ENCODE assay signal across 9 mouse cellular contexts in genomic region chr11:43493815-43494409, GRCm38 (mm10). TPM values are rescaled to one million over a fixed set of nuclear protein-coding genes. Genes with fewer than 3 reads are reported as not detected.
A peak's percentile ranks its signal among the peaks of the same experiment; 100 is the strongest.
DNase-seq lines count a peak whose midpoint lies in the region; ATAC-seq and TF ChIP-seq lines count a peak whose summit lies in the region.
"Had no signal": no experiment of that assay in that cellular context is flagged by ENCODE, and none has a peak within 500 bp of the region (broad histone marks: within the 10 kb centered on the region; RNA-seq: fewer than 3 reads in every experiment).

No protein-coding gene starts in this region.

- H3K4me2 ChIP-seq in forebrain, embryonic 12.5 days: no peak overlapping the region
- H3K4me2 ChIP-seq in heart, postnatal 0 days (ENCODE audit: low read depth, low read length): no peak overlapping the region
- no peak overlapping the region for H3K4me2 ChIP-seq in liver, postnatal 0 days (ENCODE audit: low read depth, low read length)
- H3K4me2 ChIP-seq in neural tube, embryonic 15.5 days: no peak overlapping the region

- no peaks in the 10 kb centered on the region for H3K27me3 ChIP-seq in ES-Bruce4 (ENCODE audit: control insufficient read depth, insufficient read depth, low read length, poor library complexity, severe bottlenecking)
- H3K27me3 ChIP-seq in forebrain, embryonic 12.5 days: no peaks in the 10 kb centered on the region
- no peaks in the 10 kb centered on the region for H3K27me3 ChIP-seq in heart, postnatal 0 days (ENCODE audit: control insufficient read depth, insufficient read depth, low read length)
- no peaks in the 10 kb centered on the region for H3K27me3 ChIP-seq in liver, postnatal 0 days (ENCODE audit: insufficient read depth, low read length)
- no peaks in the 10 kb centered on the region for H3K27me3 ChIP-seq in neural tube, embryonic 15.5 days (replicated peaks)

- no peak overlapping the region for H3K4me3 ChIP-seq in ES-Bruce4 (ENCODE audit: low read depth, low read length)
- no peak overlapping the region for H3K4me3 ChIP-seq in forebrain, embryonic 12.5 days (replicated peaks)
- no peak overlapping the region for H3K4me3 ChIP-seq in heart, postnatal 0 days (ENCODE audit: low read depth, low read length)
- H3K4me3 ChIP-seq in liver, postnatal 0 days (ENCODE audit: low read depth, low read length): no peak overlapping the region
- H3K4me3 ChIP-seq in neural tube, embryonic 15.5 days (replicated peaks): no peak overlapping the region

- no peak overlapping the region for H3K9ac ChIP-seq in ES-Bruce4 (ENCODE audit: low read depth, poor library complexity, severe bottlenecking)
- no peak overlapping the region for H3K9ac ChIP-seq in forebrain, embryonic 12.5 days
- H3K9ac ChIP-seq in heart, postnatal 0 days (replicated peaks; ENCODE audit: low read depth, low read length): no peak overlapping the region
- no peak overlapping the region for H3K9ac ChIP-seq in liver, postnatal 0 days (replicated peaks)
- no peak overlapping the region for H3K9ac ChIP-seq in neural tube, embryonic 15.5 days (replicated peaks)

- no peaks in the 10 kb centered on the region for H3K9me3 ChIP-seq in ES-Bruce4 (replicated peaks; ENCODE audit: control insufficient read depth, insufficient read depth, low read length, poor library complexity, severe bottlenecking)
- no peaks in the 10 kb centered on the region for H3K9me3 ChIP-seq in forebrain, embryonic 12.5 days
- H3K9me3 ChIP-seq in heart, postnatal 0 days (replicated peaks; ENCODE audit: control insufficient read depth, low read length): no peaks in the 10 kb centered on the region
- no peaks in the 10 kb centered on the region for H3K9me3 ChIP-seq in liver, postnatal 0 days (ENCODE audit: low read length)
- no peaks in the 10 kb centered on the region for H3K9me3 ChIP-seq in neural tube, embryonic 15.5 days (replicated peaks)

- no peak for TF ChIP-seq EP300 in ES-Bruce4 (IDR thresholded peaks at IDR 0.05; ENCODE audit: insufficient read depth, low read depth, low read length)
- no peak for TF ChIP-seq EP300 in heart, postnatal 0 days (IDR thresholded peaks at IDR 0.05; ENCODE audit: low read depth)
- TF ChIP-seq EP300 in liver, postnatal 0 days (IDR thresholded peaks at IDR 0.05; ENCODE audit: low read depth): no peak

- H3K36me3 ChIP-seq in ES-Bruce4 (ENCODE audit: control insufficient read depth, insufficient read depth, low read length, poor library complexity, severe bottlenecking): no peaks in the 10 kb centered on the region
- no peaks in the 10 kb centered on the region for H3K36me3 ChIP-seq in forebrain, embryonic 12.5 days (replicated peaks)
- H3K36me3 ChIP-seq in heart, postnatal 0 days (replicated peaks; ENCODE audit: control insufficient read depth, insufficient read depth, low read length): no peaks in the 10 kb centered on the region
- H3K36me3 ChIP-seq in liver, postnatal 0 days (replicated peaks; ENCODE audit: insufficient read depth, low read length): no peaks in the 10 kb centered on the region
- H3K36me3 ChIP-seq in neural tube, embryonic 15.5 days: no peaks in the 10 kb centered on the region

- ATAC-seq in forebrain, embryonic 12.5 days (ENCODE audit: low FRiP score): peak; percentile 89
- ATAC-seq in heart, postnatal 0 days (ENCODE audit: insufficient read depth, low read depth): peak; percentile 49; the same call in 1 of the 2 replicates
- ATAC-seq in liver, postnatal 0 days: no peak
- ATAC-seq in neural tube, embryonic 15.5 days (ENCODE audit: low FRiP score): peak; percentile 86

- no peak overlapping the region for H3K27ac ChIP-seq in ES-Bruce4 (ENCODE audit: insufficient read depth, low read length)
- H3K27ac ChIP-seq in forebrain, embryonic 12.5 days: no peak overlapping the region
- H3K27ac ChIP-seq in heart, postnatal 0 days (ENCODE audit: low read depth): no peak overlapping the region
- H3K27ac ChIP-seq in liver, postnatal 0 days (ENCODE audit: low read depth): no peak overlapping the region
- H3K27ac ChIP-seq in neural tube, embryonic 15.5 days (replicated peaks): no peak overlapping the region
- H3K27ac ChIP-seq: macrophage had no signal

- TF ChIP-seq CTCF in ES-Bruce4 (IDR thresholded peaks at IDR 0.05; ENCODE audit: low read depth, low read length): peak; percentile 77
- TF ChIP-seq CTCF in heart, postnatal 0 days (IDR thresholded peaks at IDR 0.05; ENCODE audit: low read depth): peak; percentile 94
- peak; percentile 92 for TF ChIP-seq CTCF in liver, postnatal 0 days (IDR thresholded peaks at IDR 0.05; ENCODE audit: low read depth)

- TF ChIP-seq POLR2A in ES-Bruce4 (IDR thresholded peaks at IDR 0.05; ENCODE audit: insufficient read depth, low read length): no peak

- DNase-seq in c-Kit-negative CD71-positive TER-119-positive erythroid progenitor cells, embryonic 14.5 days (ENCODE audit: low read depth, low spot score): peak; percentile 33
- DNase-seq in heart, postnatal 0 days (ENCODE audit: low spot score): no peak
- peak; percentile 82 to 85 for DNase-seq in kidney, postnatal 4 days
- DNase-seq in liver, postnatal 0 days: peak; percentile 73
- DNase-seq in thymus, postnatal 0 days (ENCODE audit: low spot score): peak; percentile 81

- WGBS in forebrain, embryonic 12.5 days: 24% methylated on average over 6 of the region's 6 CpGs
- WGBS in heart, postnatal 0 days: 18% methylated on average over 6 of the region's 6 CpGs
- 33% methylated on average over 6 of the region's 6 CpGs for WGBS in liver, postnatal 0 days (ENCODE audit: insufficient replicate concordance)
- WGBS in neural tube, embryonic 15.5 days: 23% methylated on average over 6 of the region's 6 CpGs

- no peaks in the 10 kb centered on the region for H3K4me1 ChIP-seq in ES-Bruce4 (ENCODE audit: control insufficient read depth, insufficient read depth, low read length)
- peaks cover 3% of the 10 kb centered on the region; the same call in 1 of the 2 replicates for H3K4me1 ChIP-seq in forebrain, embryonic 12.5 days
- no peaks in the 10 kb centered on the region; the same call in 1 of the 2 replicates for H3K4me1 ChIP-seq in heart, postnatal 0 days (ENCODE audit: control insufficient read depth, insufficient read depth)
- no peaks in the 10 kb centered on the region for H3K4me1 ChIP-seq in liver, postnatal 0 days (ENCODE audit: insufficient read depth)
- H3K4me1 ChIP-seq in neural tube, embryonic 15.5 days: peaks cover 12% of the 10 kb centered on the region; the same call in 1 of the 2 replicates

RNA-seq across cellular contexts. Expression of gene C1qtnf2, which starts 19.8 kb away (rescaled TPM):
- not detected in 2 replicates for polyA plus RNA-seq in ES-Bruce4 (2011; ENCODE audit: insufficient read depth, insufficient read length, low read depth, missing spikeins)
- polyA plus RNA-seq in forebrain, embryonic 12.5 days (2016; fragmentation: Nextera tagmentation; extraction: Ambion mirVana): 1.7 and 2.1 TPM in 2 replicates
- total RNA-seq in heart, postnatal 0 days (2014; rRNA removed; ENCODE audit: low replicate concordance): 6.3 and 14.3 TPM in 2 replicates
- polyA plus RNA-seq in heart, postnatal 0 days (2015; fragmentation: Nextera tagmentation; extraction: Ambion mirVana): 13.9 and 14.0 TPM in 2 replicates
- polyA plus RNA-seq in liver, postnatal 0 days (2015; fragmentation: Nextera tagmentation; extraction: Ambion mirVana): 2.5 and 2.7 TPM in 2 replicates
- 11.5 and 12.6 TPM in 2 replicates for polyA plus RNA-seq in neural tube, embryonic 15.5 days (2015; fragmentation: Nextera tagmentation; extraction: Ambion mirVana)
- 5.3 and 5.6 TPM in 2 replicates for polyA plus RNA-seq in thymus, postnatal 0 days (2015; fragmentation: Nextera tagmentation; extraction: Ambion mirVana)
- polyA plus RNA-seq: macrophage had no signal

RNA-seq across cellular contexts. Expression of gene Ccnjl, which starts 34.7 kb away (rescaled TPM):
- polyA plus RNA-seq in ES-Bruce4 (2011; ENCODE audit: insufficient read depth, insufficient read length, low read depth, missing spikeins): 3.8 and 4.9 TPM in 2 replicates
- 20.6 and 22.1 TPM in 2 replicates for polyA plus RNA-seq in forebrain, embryonic 12.5 days (2016; fragmentation: Nextera tagmentation; extraction: Ambion mirVana)
- total RNA-seq in heart, postnatal 0 days (2014; rRNA removed; ENCODE audit: low replicate concordance): 8.9 and 10.8 TPM in 2 replicates
- polyA plus RNA-seq in heart, postnatal 0 days (2015; fragmentation: Nextera tagmentation; extraction: Ambion mirVana): 10.1 and 11.7 TPM in 2 replicates
- 1.5 and 2.1 TPM in 2 replicates for polyA plus RNA-seq in liver, postnatal 0 days (2015; fragmentation: Nextera tagmentation; extraction: Ambion mirVana)
- polyA plus RNA-seq in neural tube, embryonic 15.5 days (2015; fragmentation: Nextera tagmentation; extraction: Ambion mirVana): 11.0 and 14.2 TPM in 2 replicates
- polyA plus RNA-seq in thymus, postnatal 0 days (2015; fragmentation: Nextera tagmentation; extraction: Ambion mirVana): 6.4 and 8.5 TPM in 2 replicates
